Mouse (Mus musculus) small intestine, adult 2 months (tissue): Measurements from ENCODE around the gene Cpne9. TPM values are rescaled to one million over a fixed set of nuclear protein-coding genes. Genes with fewer than 3 reads are reported as not detected.

Source experiments
- H3K27ac ChIP-seq: fragments of 200-500 bp; 2 replicates; pipeline ENCODE4 v1.5.1; 2012; ENCODE audit warnings: low read depth, low read length, control low read depth, inconsistent platforms; ENCODE audit not compliant: insufficient read depth
- H3K27me3 ChIP-seq: fragments of 200-500 bp; 2 replicates; pipeline ENCODE4 v1.6.1; 2012; ENCODE audit warnings: mild to moderate bottlenecking, moderate library complexity, low read length, inconsistent platforms; ENCODE audit not compliant: control insufficient read depth, insufficient read depth
- H3K36me3 ChIP-seq: fragments of 200-500 bp; 2 replicates; pipeline ENCODE4 v1.6.1; 2012; ENCODE audit warnings: mild to moderate bottlenecking, low read length, control low read depth, inconsistent platforms; ENCODE audit not compliant: control insufficient read depth, insufficient read depth
- H3K4me1 ChIP-seq: fragments of 200-500 bp; 2 replicates; pipeline ENCODE4 v1.6.1; 2012; ENCODE audit warnings: low read length, inconsistent platforms, mixed read lengths; ENCODE audit not compliant: control insufficient read depth, insufficient read depth, insufficient read length
- H3K4me3 ChIP-seq: fragments of 200-500 bp; 2 replicates; pipeline ENCODE4 v1.5.1; 2012; ENCODE audit warnings: low read depth, mild to moderate bottlenecking, control low read depth, inconsistent platforms, low read length, moderate library complexity
- CTCF ChIP-seq: fragments of 200-500 bp; IDR thresholded peaks from 2 replicates; pipeline ENCODE4 v1.5.1; 2012; ENCODE audit warnings: low read depth, mild to moderate bottlenecking, control low read depth, inconsistent platforms, low read length, moderate library complexity, mixed read lengths; ENCODE audit not compliant: insufficient replicate concordance, insufficient read length; ENCODE audit errors: extremely low read depth
- POLR2A ChIP-seq: fragments of 200-500 bp; IDR thresholded peaks from 2 replicates; pipeline ENCODE4 v1.6.1; 2012; ENCODE audit warnings: low read depth, mild to moderate bottlenecking, control low read depth, inconsistent platforms, low read length, moderate library complexity
- WGBS: fragments of 180-500 bp; shearing (Covaris S2); methylation state at CpG from one replicate; pipeline ENCODE4 v1.1.7; 2018; 5-methylcytosine and 5-hydroxymethylcytosine counted together
- polyA plus RNA-seq: library from polyadenylated mRNA; depleted of rRNA; stranded (reverse); fragments of >200 nt; gene quantifications from 2 replicates; pipeline ENCODE4 v1.2.3, GENCODE M21; 2012

The Cpne9 gene
- polyA plus RNA-seq, 1 experiment, result not detected

DNA sequence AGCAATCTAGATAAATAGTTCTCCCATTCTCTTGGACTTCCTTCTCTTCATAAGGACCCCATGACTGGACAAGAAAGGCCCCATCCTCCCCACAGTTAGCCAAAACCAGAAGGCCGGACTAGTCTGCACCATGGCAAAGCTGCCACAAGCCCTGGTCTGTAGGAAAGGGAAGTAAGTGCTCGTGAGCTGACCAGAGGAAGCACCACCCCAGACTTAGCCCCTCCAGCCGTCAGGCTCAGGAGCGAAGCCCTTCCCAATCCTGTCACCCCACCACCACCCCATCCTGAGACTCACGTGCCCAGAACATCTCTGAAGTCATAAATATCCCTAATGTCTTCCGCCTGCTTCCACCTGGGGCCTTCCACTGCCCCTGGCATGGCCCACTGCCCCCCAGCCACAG lies 59.5 kb downstream of the Cpne9 start:
- TF ChIP-seq CTCF, result no peak
- no peak for TF ChIP-seq POLR2A
- H3K27me3 ChIP-seq, result no peaks in the 10 kb centered on the region
- 84% methylated on average over 6 of the region's 6 CpGs for WGBS
- H3K36me3 ChIP-seq, result peaks cover 3% of the 10 kb centered on the region; the same call in 1 of the 2 replicates
- H3K27ac ChIP-seq, result no peak overlapping the region
- peaks cover 5% of the 10 kb centered on the region for H3K4me1 ChIP-seq
- H3K4me3 ChIP-seq, result 0 out of 2 replicates have a peak overlapping the region, but pooled peaks have one; percentile 1

GRCm38 (mm10) chr6:113342297-113342696 lies 60.2 kb downstream of the Cpne9 start:
- Histone ChIP-seq H3K27ac (no peak overlapping the region), H3K27me3 (no peaks in the 10 kb centered on the region), H3K4me1 (peaks cover 5% of the 10 kb centered on the region), H3K36me3 (peaks cover 3% of the 10 kb centered on the region; the same call in 1 of the 2 replicates), H3K4me3 (peak overlapping the region; percentile 26; the same call in 1 of the 2 replicates)
- TF ChIP-seq CTCF (no peak), POLR2A (no peak)
- 57% methylated on average over 4 of the region's 7 CpGs for WGBS

- TF ChIP-seq POLR2A, result peak; percentile 80
- no peak for TF ChIP-seq CTCF
- H3K27me3 ChIP-seq, result no peaks in the 10 kb centered on the region
- peak within 1 kb of the TSS; percentile 64 for H3K27ac ChIP-seq
- no peaks in the 10 kb centered on the region for H3K36me3 ChIP-seq
- H3K4me3 ChIP-seq, result peak within 1 kb of the TSS; percentile 63
- H3K4me1 ChIP-seq, result peaks cover 5% of the 10 kb centered on the region
- 12% methylated on average over 32 of the region's 32 CpGs for WGBS
Measured at GRCm38 (mm10) chr6:113343177-113344092, 61.3 kb downstream of the Cpne9 start, which contains the start of gene Camk1. Gene Camk1 (minus strand): TSS chr6:113343984.

GRCm38 (mm10) chr6:113344321-113344720 lies 62.2 kb downstream of the Cpne9 start:
- Histone ChIP-seq H3K4me3 (no peak overlapping the region), H3K27ac (peak overlapping the region; percentile 64), H3K36me3 (no peaks in the 10 kb centered on the region), H3K27me3 (no peaks in the 10 kb centered on the region), H3K4me1 (peaks cover 5% of the 10 kb centered on the region)
- 4% methylated on average over 2 of the region's 2 CpGs for WGBS
- no peak for TF ChIP-seq CTCF
- TF ChIP-seq POLR2A, result no peak

DNA sequence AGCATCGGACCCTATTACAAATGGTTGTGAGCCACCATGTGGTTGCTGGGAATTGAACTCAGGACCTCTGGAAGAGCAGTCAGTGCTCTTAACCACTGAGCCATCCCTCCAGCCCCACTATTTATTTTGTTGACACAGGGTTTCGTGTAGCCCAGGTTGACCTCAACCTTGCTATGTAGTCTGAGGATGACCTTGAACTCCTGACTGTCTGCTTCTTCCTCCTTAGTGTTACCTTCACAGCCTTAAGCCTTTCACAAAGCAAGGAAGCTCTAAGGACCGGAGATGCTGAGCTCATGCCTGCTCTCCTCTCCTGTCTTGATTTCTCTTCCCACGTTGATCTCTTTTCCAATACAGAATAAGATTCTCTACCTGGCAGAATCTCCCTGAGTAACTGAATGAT lies 64.8 kb downstream of the Cpne9 start:
- H3K4me1 ChIP-seq, result peaks cover 5% of the 10 kb centered on the region
- TF ChIP-seq CTCF (no peak), POLR2A (no peak)
- 78% methylated on average over 4 of the region's 4 CpGs for WGBS

GRCm38 (mm10) chr6:113350538-113350937 lies 68.4 kb downstream of the Cpne9 start:
- Histone ChIP-seq H3K36me3 (no peaks in the 10 kb centered on the region), H3K27ac (no peak overlapping the region), H3K27me3 (no peaks in the 10 kb centered on the region), H3K4me3 (no peak overlapping the region), H3K4me1 (no peaks in the 10 kb centered on the region)
- no peak for TF ChIP-seq CTCF
- no peak for TF ChIP-seq POLR2A

More for the DNA sequence above, 64.8 kb downstream of the Cpne9 start:
- no peaks in the 10 kb centered on the region for H3K36me3 ChIP-seq
- no peaks in the 10 kb centered on the region for H3K27me3 ChIP-seq
- H3K4me3 ChIP-seq, result no peak overlapping the region
- no peak overlapping the region for H3K27ac ChIP-seq

- Histone ChIP-seq H3K27ac (peak overlapping the region; percentile 2; the same call in 1 of the 2 replicates), H3K27me3 (no peaks in the 10 kb centered on the region), H3K4me3 (no peak overlapping the region), H3K36me3 (no peaks in the 10 kb centered on the region), H3K4me1 (no peaks in the 10 kb centered on the region)
- no peak for TF ChIP-seq CTCF
- no peak for TF ChIP-seq POLR2A
- WGBS, result 82% methylated on average over 1 of the region's 1 CpGs
Measured at GRCm38 (mm10) chr6:113351161-113351560, 69.1 kb downstream of the Cpne9 start.
